Mouse (Mus musculus): ENCODE data around the gene Foxn3.

Foxn3 gene

DNA sequence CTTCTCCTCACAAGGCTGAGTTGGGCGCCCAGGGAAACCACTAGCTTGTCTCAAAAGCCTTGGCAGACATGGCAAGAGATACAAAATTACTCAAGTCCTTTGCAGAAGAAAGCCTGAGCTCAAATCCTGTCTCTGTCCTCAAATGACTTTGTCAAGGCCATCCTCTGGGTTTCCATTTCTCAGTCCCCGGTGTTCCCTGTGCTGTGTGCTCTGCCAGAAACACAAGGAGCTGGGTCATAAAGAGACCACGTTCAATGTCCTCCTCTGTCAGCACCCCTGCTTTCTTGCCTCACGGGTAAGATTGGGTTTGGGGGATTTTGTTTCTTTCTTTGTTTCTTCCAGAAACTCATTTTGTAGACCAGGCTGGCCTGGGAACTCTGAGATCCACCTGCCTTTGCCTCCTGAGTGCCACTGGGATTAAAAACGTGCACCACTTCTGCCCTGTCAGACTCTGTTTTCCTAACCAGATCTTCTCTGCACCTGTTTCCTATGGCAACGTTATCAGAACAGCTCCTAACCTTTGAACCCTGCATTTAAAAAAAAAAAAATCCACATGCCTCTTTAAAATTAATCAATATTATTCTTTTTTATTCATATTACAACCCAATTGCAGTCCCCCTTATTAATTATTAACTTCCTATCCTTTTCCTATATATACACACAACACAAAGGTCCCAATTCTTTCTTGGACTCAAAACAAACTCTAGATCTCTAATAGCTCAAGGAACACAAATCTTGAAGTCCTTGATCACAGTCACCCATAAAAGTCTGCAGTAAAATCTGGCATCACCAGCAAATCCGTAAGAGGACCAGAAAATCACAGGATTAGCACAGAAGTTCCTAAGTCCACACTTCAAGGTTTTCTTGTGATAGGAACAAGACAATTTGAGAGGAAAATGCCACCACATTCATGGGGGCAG, 144.6 kb downstream of the Foxn3 start:
- intact Hi-C loops (cut with DNase I), result no loop called here

DNA sequence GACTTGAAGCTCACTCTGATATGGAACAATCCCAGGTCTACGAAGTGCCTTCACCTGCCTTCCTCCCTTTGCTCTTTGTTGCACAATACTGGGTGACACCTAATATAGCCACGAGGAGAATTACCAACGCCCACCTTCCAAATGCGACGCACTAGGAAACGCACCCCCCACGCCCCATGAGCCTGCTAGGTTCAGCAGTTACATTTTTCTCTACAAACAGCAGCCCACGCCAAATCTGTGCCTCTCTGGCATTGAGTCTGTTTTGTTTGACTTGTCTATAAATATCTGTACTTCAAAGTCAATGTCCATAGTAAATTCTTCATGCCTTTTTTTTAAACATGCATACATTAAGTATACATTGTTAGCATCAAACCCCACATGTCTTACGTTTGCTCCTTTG, 145.5 kb downstream of the Foxn3 start:
- intact Hi-C loops (cut with DNase I), result no loop called here

DNA sequence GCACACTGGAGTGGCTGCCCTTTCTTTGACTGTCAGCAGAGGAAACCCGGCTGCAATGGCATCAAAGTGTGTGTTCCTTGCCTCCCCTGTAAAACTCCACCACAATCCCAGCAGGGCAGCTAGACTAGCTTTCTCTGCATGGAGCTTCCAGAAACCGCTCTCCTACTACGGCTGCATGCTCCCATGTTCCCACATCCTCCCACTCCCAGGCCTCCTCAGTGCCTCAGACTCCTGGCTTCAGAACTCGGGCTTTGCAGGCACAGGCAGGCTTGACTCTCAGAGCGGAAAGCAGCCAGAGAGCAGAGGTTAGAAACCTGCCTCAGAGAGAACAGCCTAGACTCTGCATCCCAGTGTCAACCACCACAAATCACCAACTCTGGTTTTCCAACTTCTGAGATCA, 147.8 kb downstream of the Foxn3 start:
- intact Hi-C loops (cut with DNase I), result no loop called here

DNA sequence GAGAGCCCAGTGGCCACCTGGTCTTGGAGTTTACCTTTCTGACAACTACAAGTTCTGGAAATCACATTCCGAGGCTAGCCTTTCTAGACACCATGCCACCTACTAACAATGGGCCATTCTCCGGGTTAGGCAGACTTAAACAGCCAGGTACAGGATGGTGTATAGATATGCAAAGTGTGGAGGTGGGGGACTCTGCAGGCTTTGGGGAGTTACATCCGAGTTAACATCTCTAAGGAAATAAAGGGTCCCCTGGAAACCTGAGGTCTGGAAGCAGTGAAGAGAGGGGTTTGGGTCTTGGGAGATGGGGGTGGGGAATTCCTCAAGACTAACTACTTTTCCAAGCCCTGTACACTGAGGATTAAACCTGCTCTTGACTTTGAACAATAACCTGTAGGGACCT, 150.9 kb downstream of the Foxn3 start:
- intact Hi-C loops (cut with DNase I), result no loop called here

DNA sequence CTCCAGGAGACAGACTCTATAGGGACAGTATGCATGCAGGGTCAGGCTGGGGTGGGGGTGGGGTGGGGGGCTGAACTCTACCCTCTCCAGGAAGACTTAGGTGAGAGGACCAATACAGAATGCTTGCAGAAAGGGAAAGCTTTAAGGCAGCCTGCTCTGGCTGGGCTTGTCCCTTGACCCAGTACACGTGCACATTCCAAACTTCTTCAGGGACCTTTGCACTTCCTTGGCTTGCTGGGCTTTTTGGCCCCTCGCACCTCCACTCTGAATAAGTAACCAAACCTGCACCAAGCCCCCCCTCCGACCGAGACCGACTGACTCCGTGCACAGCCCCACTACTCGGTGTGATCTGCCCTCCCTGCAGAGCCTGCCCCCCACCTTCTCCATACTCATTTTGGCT, 151.3 kb downstream of the Foxn3 start:
- intact Hi-C loops (cut with DNase I), result no loop called here

DNA sequence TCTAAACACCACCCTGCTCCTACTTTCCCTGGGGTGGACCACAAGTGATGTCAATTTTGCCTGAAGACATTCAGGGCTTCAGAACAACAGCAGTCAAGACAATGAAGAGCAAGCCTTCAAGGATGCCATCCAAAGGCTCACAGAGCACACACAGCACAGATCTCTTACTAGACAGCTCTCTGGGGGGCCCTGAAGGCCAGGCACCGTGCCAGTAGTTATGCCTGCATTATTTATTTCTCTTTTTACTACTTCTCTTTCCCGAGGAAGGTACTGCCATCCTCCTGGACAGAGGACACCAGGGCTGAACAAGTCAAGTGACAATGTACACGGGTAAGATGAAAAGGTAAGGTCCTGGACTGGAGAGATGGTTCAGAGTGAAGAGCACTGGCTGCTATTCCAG, 154.7 kb downstream of the Foxn3 start:
- intact Hi-C loops (cut with DNase I), result no loop called here

DNA sequence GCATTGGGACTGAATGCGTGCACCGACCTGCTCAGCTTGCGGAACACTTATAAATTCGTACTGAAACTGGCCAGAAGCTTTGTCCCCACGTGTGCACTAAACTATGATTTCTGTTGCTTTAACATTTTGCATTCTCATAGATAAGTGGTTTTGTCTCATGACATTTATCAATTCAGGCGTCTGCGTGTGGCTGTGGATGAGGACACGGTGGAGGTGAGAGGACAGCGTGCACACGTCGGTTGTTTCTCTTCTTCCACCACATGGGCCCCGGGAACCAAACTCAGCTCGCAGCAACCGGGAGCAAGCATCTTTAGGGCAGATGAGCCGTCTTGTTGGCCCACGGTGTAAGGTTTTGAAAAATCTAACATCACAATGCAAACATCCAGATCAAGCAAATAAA, 155.3 kb downstream of the Foxn3 start:
- intact Hi-C loops (cut with DNase I), result no loop called here

DNA sequence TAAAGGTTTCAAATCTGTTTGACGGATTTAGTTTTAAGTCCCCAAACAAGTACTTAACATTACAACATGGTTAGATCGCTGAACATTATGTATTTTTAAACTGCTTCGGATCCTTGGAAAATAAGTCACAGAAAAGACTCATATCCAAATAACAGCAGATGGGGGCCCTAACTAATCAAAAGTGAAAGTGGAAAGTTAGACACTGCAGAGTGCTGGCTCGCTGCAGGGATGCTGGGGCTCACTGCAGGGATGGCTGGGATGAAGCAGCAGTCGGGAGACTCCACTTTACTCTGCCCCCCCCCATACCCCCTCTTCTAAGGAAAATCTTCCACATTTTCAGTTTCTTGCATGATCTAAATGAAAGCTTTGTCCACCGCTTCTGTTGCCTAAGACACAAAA, 156.1 kb downstream of the Foxn3 start:
- intact Hi-C loops (cut with DNase I), result loop anchor here (2.0 kb wide), 1 partner anchor 155 kb away; the partner anchor contains the start of gene Foxn3

DNA sequence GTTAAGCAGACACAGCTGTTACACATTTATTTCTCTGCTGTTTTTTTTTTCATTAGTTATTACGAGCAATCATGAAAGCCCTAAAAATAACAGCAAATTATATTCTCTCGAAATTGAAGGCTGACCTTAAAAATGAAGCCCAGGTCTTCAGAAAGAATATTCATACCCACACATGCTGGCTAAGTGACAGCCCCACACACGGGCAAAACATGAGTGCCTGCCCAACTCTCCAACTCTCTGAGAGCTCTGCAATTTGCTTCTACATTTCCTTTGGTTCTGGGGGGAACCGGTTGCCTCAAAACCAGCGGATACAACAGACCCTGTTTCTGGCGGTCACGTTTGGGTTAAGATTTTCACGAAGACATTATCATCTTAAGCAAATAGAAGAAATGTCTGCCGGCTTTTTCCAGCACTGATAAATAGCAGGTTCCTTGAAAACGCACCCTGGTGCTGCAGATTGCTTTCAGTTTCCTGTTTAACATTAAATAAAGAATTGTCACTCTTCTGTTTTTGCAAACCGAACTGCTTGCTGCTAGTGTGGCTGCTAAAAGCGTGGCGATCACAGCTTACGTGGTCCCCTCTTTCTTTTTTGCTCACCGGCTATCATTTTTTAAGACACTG, 156.6 kb downstream of the Foxn3 start:
- intact Hi-C loops (cut with DNase I), result loop anchor here (2.0 kb wide), 1 partner anchor 156 kb away; the partner anchor contains the start of gene Foxn3

DNA sequence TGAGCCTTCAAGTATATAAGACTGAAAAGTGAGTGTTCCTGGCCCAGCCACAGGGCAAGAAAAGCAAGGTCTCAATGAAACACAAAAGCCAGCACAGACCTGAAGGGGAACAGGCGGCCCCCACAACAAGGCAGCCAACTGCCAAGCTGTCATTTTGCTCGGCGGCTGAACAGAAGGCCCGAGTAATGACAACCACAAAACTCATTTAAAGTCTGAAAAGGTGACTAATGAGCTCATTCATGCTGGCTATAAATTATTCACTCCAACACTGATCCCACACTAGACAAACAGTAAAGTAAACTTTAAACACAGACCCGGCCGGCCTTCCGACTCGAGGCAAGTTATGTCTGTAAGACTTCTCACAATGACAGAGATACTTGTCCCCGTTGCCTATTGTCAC, 157.1 kb downstream of the Foxn3 start:
- intact Hi-C loops (cut with DNase I), result loop anchor here (2.0 kb wide), 1 partner anchor 157 kb away; the partner anchor contains the start of gene Foxn3

DNA sequence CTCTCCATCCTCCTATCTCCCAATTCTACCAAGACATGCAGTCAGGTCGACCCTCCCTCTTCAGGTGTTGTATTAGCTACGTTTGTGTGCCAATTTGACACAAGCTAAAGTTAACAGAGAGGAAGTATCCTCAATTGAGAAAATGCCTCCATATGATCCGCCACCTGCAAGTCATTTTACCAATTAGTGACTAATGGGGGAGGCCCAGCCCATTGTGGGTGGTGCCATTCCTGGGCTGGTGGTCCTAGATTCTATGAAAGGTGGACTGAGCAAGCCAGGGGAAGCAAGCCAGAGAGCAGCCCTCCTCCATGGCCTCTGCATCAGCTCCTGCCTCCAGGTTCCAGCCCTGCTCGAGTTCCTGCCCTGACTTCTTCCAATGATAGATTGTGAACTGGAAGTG, 158.0 kb downstream of the Foxn3 start:
- intact Hi-C loops (cut with DNase I), result no loop called here

DNA sequence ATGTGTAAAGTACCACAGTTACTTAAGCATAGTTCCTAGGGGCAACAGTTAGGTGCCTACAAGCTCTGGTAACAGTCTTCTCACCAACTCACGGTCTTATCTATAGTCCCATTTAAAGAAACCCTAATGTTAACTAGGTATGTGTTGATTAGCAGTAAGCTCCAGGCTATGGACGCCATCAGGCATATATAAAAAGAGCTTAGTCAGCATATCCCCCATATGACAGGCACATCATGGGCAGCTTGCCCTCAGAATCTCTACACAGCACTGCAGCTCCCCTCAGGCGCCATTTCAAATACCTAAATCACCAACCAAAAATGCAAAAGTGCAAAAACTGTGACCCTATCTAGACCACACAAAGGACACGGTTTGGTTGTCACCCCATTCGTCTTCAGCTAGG, 160.4 kb downstream of the Foxn3 start:
- intact Hi-C loops (cut with DNase I), result no loop called here

DNA sequence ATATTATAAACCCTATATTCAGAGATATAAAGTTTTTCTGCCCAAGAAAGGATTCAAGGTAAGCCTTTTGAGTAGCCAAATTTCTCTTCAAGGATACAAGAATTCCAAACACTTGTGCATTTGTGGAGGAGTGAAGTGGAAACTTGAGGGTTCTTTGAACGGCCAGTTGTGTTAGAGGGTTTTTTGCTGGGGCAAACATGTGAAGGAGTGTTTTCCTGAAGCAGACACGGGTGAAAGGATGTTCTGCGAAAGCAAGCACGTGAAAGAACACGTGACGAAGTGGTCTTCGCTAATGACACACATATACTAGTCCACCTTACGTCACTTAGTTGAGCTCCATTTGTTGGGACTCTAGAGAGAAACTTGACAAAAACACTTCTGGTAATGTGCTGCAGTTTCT, 162.5 kb downstream of the Foxn3 start:
- intact Hi-C loops (cut with DNase I), result no loop called here

DNA sequence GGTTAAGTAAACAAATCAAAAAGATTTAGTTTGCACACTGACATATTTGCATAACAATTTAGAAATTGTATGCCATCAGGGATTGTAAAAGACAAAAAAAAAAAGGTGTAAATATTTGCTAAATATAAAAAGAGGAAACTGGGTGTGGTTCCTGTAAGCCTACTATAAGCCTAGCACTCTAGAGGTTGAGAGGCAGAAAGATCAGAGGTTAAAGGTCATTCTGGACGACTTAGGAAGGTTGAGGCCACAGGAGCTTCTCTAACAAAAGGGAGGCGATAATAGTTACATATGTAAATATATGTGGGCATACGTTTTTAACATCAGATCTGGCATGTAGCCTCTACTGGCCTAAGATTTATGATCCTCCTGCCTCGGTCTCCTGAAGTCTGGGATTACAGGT, 163.8 kb downstream of the Foxn3 start:
- intact Hi-C loops (cut with DNase I), result no loop called here

DNA sequence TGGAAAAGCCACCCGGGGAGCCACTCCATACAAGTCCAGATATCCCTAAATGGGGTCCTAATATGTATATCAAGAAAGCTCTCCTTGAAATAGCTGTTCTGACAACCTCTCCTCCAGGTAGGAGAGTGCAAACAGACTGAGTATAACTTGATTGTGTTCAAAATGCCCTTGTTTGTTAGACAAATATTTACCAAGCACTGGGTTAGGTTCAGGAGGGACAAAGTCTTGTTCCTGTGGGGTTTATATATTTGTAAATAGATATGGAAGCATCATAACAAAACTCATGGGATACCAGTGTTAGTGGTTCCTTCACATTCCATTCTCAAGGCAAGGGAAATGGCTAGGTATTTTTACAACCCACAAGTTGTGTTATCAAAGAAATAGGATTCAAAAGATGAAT, 166.9 kb downstream of the Foxn3 start:
- intact Hi-C loops (cut with DNase I), result no loop called here

DNA sequence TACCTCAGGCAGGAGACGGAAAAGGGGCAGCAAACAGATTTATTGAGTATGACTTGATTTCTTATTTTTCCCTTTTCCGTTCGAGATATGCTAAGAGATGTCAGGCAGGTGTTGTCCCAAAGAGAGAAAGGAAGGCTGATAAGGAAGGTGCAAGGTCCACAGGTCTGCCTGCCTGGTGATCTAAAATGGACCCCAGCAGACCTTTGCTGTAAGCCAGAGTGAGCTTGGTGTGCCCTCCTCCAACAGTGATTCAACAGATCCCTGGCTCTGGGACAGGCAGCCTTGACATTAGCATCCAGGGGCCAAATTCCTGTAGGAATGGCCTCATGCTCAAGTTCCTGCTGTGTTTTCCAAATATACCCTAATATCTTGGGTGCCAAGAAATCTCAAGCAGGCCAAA, 168.3 kb downstream of the Foxn3 start:
- intact Hi-C loops (cut with DNase I), result no loop called here

DNA sequence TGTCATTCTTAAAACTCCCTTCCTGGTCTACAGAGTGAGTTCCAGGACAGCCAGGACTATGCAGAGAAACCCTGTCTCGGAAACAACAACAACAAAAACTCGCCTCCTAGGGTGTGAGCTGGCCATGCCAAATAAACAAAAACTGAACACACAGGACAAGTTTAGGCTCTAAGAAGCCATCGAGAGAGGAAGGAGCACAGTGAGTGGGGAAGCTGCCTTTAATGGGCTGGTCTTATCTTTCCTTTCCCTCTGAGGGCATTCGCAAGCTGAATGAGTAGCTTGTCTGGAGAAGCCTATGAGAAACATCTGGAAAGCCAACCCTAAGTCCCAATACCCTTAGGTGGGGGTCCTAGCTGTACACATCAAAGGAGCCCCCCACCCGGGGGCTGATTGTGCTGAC, 168.7 kb downstream of the Foxn3 start:
- intact Hi-C loops (cut with DNase I), result no loop called here

DNA sequence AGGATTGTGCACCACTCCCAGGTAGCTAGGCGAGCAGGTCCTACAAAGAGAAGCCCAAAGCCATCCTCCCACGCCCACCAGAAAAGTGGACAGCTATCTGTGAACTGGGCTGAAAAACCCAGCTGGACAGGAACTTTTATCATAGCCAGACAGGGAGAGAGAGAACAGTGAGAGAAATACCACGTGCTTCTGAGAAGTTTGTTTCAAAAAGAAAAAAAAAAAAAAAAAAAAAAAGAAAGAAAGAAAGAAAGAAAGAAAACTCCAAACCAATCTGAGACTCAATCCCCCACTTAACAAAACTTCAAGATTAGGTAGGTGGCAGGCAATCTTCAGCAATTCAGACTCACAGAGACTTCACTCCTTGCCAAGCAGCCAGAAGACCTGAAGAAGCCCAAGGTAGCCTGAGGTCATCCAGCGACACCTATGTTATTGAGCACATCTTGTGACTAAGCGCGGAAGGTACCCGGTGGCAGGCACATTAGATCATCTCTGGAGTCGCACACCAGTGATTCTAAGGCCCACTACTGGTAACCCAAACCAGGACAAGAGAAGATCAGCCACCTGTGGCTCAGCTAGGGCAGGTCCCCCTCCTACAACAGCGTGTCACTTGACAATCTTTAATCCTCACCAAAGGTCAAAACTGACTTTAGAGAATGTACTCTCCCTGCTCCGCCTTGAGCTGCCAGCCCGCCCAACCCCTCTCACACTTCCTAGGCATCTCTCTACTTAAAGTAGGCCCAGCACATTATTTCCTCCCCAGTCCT, 169.3 kb downstream of the Foxn3 start:
- intact Hi-C loops (cut with DNase I), result no loop called here

DNA sequence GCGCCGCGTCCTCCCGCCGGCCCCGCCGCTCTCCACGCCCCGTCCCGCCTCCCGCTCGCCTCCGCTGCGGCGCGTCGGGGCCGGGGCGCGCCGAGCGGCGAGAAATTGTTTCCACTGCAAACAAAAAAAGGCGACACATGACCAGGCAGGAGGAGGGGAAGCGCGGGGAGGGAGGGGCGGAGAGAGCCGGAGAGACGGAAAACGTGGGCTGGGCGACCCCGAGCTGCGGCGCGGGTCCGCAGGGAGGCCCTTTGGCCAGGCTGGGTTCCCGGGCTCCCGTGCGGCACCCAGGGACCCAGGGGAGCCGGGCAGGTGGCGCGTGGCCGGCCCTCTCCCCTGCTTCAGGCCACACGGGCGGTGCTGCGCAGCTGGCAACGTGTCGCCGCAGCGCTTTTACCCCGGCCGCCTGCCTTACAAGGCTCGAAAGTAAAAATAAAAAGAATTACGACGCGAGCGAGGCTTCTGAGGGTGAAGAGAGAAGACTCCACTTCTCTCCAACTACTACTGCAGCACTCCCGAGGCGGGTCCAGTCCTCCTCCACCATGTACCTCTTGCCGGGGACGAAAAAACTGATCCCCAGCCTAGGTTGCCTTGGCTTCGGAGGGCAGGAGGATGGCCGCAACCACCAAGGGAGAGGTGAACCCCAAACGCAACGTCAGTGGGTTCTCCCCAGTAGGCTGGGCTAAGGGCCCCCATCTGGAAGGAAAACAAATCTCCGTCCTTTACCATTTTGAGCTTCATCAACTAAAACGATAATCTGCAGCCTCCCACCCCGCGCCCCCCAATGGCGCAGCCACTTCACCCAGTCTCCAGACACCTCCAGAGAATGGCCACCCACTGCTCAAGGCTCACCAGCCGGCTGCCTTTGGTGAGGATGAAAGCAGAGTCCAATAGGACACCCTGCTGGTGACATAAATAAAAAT, 170.2 kb downstream of the Foxn3 start:
- intact Hi-C loops (cut with DNase I), result no loop called here

DNA sequence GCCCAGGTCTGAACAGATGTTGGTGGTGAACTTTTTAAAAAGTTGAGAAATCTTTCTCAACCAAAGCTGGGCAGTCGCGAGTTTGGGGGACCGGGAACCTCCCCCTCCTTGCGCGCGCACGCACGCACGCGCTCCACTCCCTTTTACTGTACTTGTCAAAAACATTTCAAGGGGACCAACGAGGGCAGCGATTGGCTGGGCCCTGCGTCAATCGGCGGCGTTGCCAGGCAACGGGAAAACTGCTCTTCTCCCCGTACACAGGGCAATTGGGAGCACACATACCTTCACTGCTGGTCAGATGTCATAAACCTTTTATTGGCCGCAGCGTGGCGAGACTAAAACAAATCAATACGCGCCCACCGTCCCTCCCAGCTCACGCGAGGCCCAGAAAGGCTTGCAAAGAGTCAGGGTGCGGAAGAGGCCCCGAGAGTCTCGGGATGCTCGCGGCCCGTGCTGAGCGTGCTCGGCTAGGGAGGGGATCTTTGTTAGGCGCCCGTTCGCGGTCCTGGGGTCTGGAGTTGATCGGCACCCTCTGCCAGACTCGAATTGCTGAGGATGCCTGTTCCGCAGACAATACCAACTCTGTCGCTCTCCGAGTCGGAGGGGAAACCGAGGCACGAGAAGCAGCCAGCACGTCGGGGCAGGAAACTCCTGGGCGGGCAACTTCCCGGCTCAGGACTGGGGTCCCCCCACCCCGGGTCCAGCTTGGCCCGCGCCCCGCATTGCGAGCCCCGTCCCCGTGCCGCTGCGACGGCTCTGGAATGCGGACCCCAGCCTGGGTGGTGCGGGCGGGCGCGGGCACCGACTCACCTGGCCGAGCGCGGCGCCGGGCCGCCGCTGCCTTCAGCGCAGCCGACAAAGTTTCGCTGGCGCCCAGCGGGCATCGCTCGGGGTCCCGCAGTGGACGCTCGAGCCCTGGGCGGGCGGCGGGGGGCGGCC, 171.2 kb downstream of the Foxn3 start:
- intact Hi-C loops (cut with DNase I), result no loop called here

Measured in adrenal gland (tissue).